18 mouse cellular contexts compared by ENCODE assay signal in the genomic region with DNA sequence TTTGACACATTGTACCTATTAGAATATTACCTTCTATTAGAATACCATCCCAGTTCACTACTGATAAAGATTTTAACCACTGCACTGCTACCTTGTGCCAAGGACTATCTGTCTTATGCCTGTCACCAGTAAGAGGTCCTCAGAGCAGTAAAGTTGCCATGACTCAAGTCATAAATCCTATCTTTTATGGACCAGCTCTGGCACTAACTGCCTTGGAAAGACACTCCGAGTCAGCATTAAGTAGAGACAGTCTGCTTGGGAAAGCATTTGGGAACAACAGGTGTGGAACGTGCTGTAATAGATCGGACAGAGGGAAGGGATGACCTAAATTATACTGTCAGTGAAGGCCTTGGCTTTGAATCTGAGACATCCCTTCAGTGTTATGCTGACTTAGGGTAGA.
"Had no signal": no experiment of that assay in that cellular context is flagged by ENCODE, and none has a peak within 500 bp of the region (broad histone marks: within the 10 kb centered on the region; RNA-seq: fewer than 3 reads in every experiment).

No protein-coding gene starts in this region.

- H3K4me3 ChIP-seq: kidney, embryonic 15.5 days; left cerebral cortex, adult 2 months; liver, embryonic 13.5 days; neural tube, embryonic 12.5 days; neural tube, embryonic 15.5 days; stomach, embryonic 15.5 days had no signal

- H3K27me3 ChIP-seq: kidney, embryonic 15.5 days; liver, embryonic 13.5 days; neural tube, embryonic 12.5 days; neural tube, embryonic 15.5 days; stomach, embryonic 15.5 days had no signal

- H3K36me3 ChIP-seq: kidney, embryonic 15.5 days; liver, embryonic 13.5 days; neural tube, embryonic 12.5 days; neural tube, embryonic 15.5 days; stomach, embryonic 15.5 days had no signal

- H3K4me1 ChIP-seq: stomach, embryonic 15.5 days had no signal

- DNase-seq: kidney, postnatal 14 days; kidney, postnatal 4 days; layer of hippocampus, postnatal 36 days; liver, embryonic 13.5 days; lung, adult 2 months; lung, postnatal 14 days; lung, postnatal 4 days; midbrain, embryonic 14.5 days; right cerebral cortex, adult 18-20 months; right cerebral cortex, postnatal 25 days; spleen, adult 18-20 months; thymus, postnatal 25 days had no signal

- H3K27ac ChIP-seq: kidney, embryonic 15.5 days; left cerebral cortex, adult 2 months; liver, embryonic 13.5 days; neural tube, embryonic 12.5 days; neural tube, embryonic 15.5 days; stomach, embryonic 15.5 days had no signal

- H3K9ac ChIP-seq: kidney, embryonic 15.5 days; liver, embryonic 13.5 days; neural tube, embryonic 12.5 days; neural tube, embryonic 15.5 days; stomach, embryonic 15.5 days had no signal

- H3K4me2 ChIP-seq: kidney, embryonic 15.5 days; liver, embryonic 13.5 days; midbrain, embryonic 11.5 days; neural tube, embryonic 12.5 days; neural tube, embryonic 15.5 days; stomach, embryonic 15.5 days had no signal

- H3K9me3 ChIP-seq: kidney, embryonic 15.5 days; liver, embryonic 13.5 days; neural tube, embryonic 12.5 days; neural tube, embryonic 15.5 days; stomach, embryonic 15.5 days had no signal
